Mouse (Mus musculus) large intestine, adult 2 months (tissue): ENCODE measurements around the gene P2rx3. TPM values are rescaled to one million over a fixed set of nuclear protein-coding genes. Genes with fewer than 3 reads are reported as not detected.

Source experiments
- DNase-seq: peaks from one replicate; pipeline ENCODE4 v3.0.0-alpha.2; 2012; ENCODE audit warnings: low read depth, low spot score
- WGBS: fragments of 180-500 bp; shearing (Covaris S2); methylation state at CpG from one replicate; pipeline ENCODE4 v1.1.7; 2018; 5-methylcytosine and 5-hydroxymethylcytosine counted together
- polyA plus RNA-seq: library from polyadenylated mRNA; depleted of rRNA; stranded (reverse); fragments of >200 nt; gene quantifications from 2 replicates; pipeline ENCODE4 v1.2.3, GENCODE M21; 2012

Gene P2rx3
- polyA plus RNA-seq, 1 experiment, result 0.24 TPM

DNA sequence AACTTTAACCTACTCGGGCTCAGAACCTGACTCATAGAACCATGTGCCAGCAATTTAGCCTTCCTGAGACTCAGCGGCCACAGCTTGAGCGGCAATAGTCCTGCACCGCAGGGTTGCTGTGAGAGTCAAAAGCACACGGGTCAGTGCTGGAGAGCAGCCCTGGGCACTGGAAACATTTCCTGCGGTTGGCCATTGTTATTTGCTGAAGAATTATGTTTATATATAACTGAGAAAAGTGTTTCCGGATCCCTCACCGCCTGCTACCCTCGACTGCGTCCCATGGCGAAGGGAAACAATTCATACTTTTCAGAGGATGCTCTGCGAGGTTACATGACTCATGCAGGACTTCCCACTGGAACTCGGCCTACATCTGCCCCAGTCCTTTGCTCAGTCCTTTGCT lies 35.8 kb downstream of the P2rx3 start:
- WGBS, result 69% methylated on average over 13 of the region's 13 CpGs
- DNase-seq, result no peak

DNA sequence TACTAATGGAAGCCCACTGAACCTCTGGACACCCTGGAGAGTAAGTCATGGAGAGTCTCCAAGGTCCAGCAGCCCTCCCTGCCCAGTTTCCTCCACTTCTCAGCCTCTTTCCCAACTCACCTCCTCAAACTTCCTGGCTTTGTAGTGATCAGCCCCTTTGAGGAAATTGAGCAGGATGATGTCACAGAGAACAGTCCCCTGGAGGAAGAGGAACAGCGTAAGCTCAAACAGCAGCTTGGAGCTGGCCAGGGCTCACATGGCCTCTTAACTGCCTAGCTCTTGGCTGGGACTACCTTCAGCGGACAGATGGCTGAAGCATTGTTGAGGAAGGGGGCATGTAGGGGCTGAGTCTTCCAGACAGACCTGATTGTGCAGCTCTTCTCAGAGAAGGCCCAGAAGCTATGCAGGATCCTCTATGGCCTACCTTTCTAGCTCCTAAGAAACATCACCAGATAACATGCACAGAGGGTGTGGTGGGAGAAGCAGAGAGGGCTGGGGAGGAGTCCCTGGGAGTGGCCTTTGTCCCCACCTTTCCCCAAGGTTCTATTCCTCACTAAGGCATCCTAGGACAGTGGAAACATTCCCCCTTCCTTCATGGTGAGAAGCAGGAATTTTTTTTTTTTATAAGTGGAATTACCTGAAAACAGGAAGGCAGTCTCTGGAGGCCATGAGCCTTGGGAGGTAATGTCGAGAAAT lies 37.6 kb downstream of the P2rx3 start:
- 69% methylated on average over 3 of the region's 3 CpGs for WGBS
- no peak for DNase-seq

DNA sequence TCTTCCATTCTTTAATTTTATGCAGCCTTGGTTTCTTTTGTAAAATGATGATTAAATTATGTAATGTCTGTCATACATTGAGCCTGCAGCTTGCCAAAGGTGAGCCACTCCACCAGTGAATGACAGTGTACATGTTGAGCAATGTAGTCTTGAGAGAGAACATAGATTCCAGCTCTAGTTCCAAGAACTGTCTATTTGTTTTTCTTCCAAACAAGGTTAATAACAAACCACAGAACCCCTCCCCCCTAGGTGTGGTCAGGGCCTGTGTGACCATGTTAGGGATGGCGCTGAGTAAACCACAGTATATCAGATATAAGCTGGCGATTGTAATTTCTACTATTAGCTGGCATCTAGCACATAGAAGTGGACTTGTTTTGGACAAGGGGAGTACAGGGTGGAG lies 40.9 kb downstream of the P2rx3 start:
- 64% methylated on average over 2 of the region's 2 CpGs for WGBS
- no peak for DNase-seq

DNA sequence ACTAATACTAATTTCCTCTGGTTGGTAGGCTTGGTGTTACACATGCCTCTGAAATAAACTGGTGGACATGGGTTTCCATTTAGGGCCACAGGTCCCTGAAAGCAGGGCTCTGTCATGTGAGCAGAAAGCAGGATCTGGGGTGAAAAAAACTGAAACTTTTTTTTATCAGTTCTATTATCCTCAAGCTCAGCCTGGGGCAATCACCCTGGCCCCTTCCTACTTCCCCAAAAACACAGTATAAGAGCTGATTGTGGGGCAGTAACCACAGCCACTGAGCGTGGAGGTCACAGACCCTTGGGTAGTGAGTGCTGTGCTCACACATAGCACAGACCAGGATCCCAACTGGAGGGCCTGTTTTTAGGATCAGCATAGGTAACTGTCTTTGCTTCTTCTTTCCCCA lies 49.3 kb downstream of the P2rx3 start, which contains the start of gene Prg3:
TSS of gene Prg3 (plus strand) at position 286 of the 400 bp plus-strand sequence.
- no peak for DNase-seq
- 71% methylated on average over 1 of the region's 1 CpGs for WGBS

DNA sequence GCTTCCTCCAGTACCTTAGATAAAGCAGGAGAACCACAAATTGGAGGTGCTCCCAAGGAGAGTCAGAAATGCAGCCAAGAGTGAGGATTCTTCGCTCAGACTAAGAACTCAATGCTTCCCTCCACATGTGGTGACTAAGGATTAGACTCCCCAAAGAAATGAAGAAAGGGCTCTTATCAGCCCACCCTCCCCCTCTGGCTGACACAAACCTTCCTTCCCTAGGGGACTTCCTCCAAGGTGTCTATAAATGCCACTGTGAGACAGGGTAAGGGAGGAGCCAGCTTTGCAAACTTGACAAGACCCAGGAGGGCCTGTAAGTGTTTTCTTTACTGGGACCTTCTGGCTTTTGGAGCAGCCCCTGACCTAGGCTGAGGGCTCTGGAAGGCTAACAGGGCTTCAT lies 57.1 kb downstream of the P2rx3 start, which contains the start of gene Prg2:
TSS of gene Prg2 (plus strand) at position 274 of the 400 bp plus-strand sequence.
- no peak for DNase-seq
- 65% methylated on average over 1 of the region's 1 CpGs for WGBS

DNA sequence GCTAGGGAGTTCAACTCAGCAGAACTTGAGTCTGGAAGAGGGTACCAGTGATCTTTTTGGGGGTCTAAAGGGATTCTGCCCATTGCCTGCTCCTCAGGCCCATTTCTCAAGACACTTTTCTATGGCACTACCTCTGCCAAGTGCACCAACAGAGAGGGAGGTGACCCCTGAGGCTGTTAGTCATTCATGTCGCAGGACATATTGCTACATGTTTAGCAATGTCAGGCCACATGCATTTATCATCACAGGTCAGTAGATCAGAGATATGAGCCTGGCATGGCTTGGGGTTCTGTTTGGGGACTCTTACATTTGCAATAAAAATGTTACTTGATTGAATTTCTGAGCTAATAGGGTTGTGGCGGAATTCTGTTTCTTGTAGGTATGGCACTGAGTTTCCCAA lies 61.7 kb downstream of the P2rx3 start:
- no peak for DNase-seq
- 98% methylated on average over 2 of the region's 2 CpGs for WGBS

DNA sequence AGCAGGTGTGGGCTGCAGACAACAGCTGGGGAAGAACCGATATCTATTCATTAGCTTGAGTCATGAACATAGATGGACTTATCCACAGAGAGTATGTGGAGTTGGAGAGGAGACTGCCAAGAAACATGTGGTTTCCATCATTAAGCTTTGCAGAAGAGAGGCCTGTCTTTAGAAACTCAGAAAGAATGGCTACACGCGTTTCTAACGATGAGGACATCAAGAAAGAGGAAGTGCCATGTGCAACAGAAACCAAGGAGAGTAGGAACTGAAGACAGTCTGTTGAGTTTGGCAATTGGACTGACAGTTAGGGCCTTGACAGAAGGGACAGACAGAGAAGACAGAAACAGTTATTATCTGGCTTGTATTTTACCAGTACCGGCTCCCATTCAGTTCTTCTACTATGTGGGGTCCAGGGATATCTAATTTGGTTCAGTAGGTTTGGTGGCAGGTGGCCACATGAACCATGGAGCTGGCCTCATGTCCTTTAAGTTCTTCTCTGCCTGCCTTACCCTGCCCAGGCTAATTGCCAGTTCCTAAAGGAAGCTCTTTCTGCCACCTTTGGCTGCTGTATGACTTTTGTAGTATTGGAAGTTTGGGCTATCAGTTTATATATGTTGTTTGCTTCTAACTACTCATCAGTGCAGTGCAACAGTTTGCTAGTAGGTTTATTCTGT lies 69.8 kb downstream of the P2rx3 start:
- WGBS, result 84% methylated on average over 5 of the region's 5 CpGs
- no peak for DNase-seq

DNA sequence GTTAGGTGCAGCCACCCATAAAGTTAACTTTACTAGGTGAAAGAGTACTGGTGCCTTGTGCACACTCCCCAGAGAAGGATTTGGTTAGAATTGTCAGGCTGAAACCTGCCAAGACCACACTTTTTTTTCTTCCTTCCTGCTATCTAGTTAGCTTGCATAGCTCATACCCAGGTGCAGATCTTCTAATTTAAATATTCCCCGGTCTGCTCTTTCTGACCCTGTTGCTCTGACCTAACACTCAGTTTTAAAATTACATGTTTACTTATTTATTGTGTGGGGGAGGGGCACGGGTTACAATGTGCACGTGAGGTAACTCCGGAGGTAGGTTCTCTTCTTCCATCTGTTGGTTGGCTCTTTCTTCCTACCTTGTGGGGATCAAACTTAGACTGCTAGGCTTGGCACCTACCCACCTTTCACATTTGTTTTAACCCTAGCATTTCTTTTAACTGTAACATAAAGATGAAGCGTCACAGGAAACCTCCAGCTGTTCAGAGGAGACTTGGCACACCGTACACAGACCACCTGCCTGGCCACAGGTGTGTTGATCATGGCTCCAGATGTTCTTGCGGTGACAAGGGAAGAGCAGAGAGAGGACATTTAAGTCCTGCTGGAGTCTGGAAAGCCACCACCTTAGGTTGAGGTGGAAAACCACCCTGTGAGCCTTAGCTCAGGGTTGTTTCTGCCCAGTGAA lies 73.0 kb downstream of the P2rx3 start:
- DNase-seq, result peak; percentile 16

DNA sequence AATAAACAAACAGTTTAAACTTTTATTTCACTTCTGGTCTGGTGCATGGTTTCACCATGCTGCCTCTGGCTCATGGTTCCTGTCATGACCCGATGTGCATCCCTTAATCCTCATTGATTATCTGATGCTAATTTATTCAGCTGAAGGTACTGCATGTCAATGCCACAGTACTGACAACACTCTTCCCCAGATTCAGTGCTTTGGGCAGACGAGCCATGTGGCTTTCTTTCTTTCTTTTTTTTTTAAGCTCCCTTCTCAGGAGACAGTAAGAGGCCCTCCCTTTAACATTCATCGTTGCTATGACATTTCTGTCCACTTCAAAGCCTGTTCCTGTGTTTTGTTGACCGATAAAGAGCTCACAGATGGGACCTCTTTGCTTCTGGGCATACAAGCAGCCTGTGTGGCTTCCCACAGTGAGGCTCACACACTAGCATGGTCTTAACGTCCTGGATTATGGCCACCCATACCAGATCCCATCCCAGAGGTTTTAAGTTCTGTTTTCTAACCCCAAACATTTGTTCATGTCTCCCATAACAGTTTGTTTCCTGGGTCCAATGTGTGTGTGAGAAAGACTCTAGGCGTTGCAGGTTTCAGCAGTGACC lies 74.3 kb downstream of the P2rx3 start:
- no peak for DNase-seq
- WGBS, result 52% methylated on average over 6 of the region's 6 CpGs

More for the DNA sequence above, 73.0 kb downstream of the P2rx3 start:
- WGBS, result 30% methylated on average over 7 of the region's 7 CpGs

DNA sequence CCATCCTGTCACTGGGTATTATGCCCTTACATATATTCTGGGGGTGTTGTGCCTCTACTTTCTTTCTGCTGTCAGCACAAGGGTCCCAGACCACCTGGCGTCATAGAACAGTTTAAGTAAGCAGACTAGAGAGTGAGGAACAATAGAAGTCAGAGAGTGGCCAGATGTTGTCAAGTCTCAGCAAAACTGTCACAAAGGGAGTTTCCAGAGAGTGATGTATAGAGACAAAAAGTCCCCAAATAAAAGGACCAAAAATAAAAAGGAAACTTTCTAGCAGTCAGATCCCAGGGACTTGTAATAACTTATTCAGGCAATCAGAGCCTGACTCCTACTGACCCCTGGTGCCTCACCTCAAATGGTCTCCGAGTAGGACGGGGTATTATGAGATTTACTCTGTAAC lies 75.4 kb downstream of the P2rx3 start:
- DNase-seq, result no peak
- 80% methylated on average over 3 of the region's 3 CpGs for WGBS

DNA sequence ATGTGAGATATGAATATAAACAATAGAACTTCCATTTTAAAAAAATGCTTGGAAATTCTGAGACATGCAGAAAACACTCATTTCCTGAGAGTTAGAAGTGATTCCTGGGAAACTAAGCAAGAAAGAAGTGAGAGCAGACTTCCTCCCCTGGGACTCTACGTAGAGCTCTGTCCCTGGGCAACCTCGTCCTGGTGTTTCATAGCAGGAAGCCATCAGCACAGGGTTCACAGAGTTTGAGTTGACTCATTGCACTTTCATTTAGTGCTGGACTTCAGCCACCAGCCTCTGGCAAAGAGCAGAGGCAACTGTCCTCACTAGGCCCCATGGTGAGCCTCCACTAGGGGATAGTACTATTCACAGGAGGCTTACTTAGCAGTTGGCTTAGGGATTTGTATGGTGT lies 76.0 kb downstream of the P2rx3 start:
- WGBS, result 2% methylated on average over 2 of the region's 2 CpGs
- DNase-seq, result peak; percentile 45

DNA sequence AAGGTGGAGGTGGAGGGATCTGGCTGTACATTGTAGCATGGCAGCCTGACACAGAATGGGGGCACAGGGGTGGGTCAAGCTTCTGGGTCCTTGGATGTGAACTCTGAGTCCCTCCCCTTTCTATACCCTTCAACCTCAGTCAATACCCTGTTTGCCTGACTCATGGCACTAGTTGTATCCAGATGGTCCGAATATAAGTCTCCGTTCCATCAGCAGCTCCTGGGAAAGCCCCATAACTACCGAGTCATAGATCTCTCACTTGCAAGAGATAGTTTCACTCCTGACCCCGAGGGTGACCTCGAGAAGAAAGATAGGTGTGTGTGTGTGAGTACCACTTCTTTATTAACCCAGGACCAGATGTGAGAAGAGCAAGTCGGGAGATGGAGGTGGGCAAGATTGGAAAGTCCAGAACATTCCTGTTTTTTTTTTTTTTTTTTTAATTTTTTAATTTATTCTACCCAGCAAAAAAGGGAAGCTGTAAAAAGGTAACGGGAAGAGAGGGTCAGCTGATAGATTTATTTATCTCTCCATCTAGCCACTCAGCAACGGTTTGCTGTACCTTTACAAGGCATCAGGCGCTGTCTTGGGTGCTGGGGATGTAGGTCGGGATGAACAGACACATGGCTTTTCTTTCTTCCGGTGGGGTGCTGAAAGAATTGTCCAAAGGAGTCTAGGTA lies 78.5 kb downstream of the P2rx3 start:
- DNase-seq, result no peak
- 87% methylated on average over 11 of the region's 11 CpGs for WGBS

DNA sequence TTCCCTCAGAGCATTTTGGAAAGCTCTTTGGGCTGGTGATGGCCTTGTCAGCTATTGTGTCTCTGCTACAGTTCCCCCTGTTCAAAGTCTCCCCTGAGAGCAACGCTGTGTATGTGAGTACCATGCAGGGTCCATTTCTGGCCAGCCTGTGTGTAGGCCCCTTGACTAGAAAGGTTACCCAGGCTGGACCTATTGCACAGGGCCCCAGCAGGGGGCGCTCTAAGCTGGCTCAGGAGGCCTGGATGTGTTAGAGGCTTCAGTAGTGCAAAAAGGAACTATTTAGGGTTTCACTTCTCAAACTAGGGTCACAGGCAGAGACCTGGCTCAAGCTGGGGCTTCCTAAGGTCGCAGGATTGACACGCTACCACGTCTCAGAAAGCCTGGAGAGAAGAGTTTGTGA lies 81.0 kb downstream of the P2rx3 start:
- WGBS, result 51% methylated on average over 5 of the region's 5 CpGs
- peak; percentile 28 for DNase-seq

DNA sequence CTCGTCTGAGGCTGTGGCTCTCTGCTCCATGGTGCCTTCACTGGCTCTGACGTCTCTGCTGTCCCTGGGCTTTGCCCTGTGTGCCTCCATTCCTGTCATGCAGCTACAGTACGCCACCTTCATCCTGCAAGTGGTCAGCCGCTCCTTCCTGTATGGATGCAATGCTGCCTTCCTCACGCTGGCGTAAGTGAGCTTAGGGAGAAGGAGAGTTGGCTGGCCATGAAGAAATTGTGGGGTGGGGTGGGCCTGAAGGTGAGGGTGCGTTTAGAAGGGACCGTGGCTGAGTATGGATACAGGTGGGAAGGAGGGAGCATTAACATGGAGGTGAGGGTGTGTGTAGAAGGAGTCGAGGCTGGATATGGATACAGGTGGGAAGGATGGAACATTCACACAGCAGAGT lies 81.8 kb downstream of the P2rx3 start:
- 94% methylated on average over 9 of the region's 9 CpGs for WGBS
- no peak for DNase-seq

DNA sequence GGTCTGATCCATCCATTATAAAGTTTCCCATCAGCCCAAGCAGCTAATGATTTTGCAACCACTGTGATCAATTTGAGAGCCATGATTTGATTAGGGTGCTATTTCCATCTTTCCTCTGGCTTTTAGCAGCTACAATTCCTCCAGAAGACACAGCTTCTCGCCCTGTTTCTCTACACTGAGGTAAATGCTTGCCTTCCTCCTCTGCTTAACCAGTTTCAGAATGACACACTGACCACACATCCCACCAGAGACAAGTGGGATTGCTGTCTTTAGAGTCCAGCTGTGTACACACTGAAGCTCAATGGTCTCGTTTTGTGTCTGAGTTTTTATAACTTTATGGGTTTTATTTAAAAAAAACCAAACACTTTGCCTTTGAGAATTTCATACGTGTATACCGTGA lies 84.6 kb downstream of the P2rx3 start:
- no peak for DNase-seq
- 28% methylated on average over 4 of the region's 4 CpGs for WGBS

DNA sequence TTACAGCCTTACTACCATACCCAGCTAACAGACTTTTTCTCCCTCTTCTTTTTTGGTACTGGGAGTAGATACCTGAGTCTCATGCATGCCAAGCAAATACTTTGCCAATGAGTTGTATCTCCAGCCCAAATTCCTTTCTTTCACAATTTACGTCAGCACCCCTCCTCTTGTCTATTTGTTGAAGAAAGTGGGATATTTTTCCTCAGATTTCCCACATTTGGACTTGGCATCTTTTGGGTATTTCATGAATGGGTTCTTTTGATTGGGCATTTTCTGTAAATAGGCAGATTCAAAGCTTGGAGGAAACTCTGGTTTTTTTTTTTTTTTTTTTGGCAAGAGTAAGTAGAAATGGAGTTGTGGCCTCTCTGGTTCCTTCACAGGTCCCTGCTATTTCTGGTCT lies 85.0 kb downstream of the P2rx3 start:
- WGBS, result 91% methylated on average over 1 of the region's 1 CpGs
- DNase-seq, result no peak

DNA sequence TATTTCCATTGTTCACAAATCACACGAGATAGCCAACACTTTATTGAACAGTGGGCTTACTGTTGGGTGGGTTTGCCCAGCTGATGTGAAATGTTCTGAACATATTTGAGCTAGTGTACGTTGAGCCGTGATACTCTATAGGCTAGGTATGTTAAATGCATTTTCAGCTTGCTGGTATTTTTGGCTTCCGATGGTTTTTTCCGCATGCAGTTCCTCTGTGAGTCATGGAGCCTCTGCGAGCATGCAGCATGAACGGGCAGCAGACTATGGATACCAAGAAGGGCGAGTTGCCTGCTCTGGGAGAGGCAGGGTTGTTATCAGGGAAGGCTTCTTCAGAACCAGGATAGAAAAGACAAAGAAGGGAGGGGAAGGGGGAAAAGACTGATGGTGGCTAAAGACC lies 86.2 kb downstream of the P2rx3 start:
- no peak for DNase-seq
- WGBS, result 89% methylated on average over 8 of the region's 8 CpGs

DNA sequence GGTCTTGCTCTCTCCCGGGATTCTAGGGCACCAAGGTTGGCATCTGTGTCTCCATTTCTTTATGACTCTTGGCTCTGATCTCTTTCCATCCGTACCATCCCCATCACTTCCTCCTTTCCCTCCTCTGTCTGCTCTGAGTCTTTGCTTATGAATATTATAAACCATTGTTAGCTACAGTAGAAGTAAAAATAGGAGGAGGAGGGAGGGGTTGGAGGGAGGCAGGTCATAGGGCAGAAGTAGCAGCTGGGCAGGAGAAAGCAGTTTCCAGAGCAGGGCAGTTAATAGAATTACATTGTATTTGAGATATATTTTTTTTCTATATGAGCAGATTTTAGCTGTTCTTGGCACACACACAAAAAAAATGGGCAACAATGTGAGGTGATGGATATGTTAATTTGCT lies 88.5 kb downstream of the P2rx3 start:
- WGBS, result 27% methylated on average over 2 of the region's 2 CpGs
- DNase-seq, result no peak
